Mouse (Mus musculus): ENCODE data around the gene Padi1. TPM values are rescaled to one million over a fixed set of nuclear protein-coding genes. Genes with fewer than 3 reads are reported as not detected.

Gene Padi1
- total RNA-seq, 2 experiments from 2014 or later: not detected

- 0 out of 2 replicates have a peak, but pooled peaks have one; percentile 11 for ATAC-seq (replicated peaks; ENCODE audit: low FRiP score, poor library complexity, severe bottlenecking)
These were observed 18.3 kb downstream of the Padi1 start for GRCm38 (mm10) chr4:140827237-140827636.

- no peak for ATAC-seq (replicated peaks; ENCODE audit: low FRiP score, poor library complexity, severe bottlenecking)
These were observed 19.6 kb downstream of the Padi1 start for GRCm38 (mm10) chr4:140825942-140826341.

- ATAC-seq (replicated peaks; ENCODE audit: low FRiP score, poor library complexity, severe bottlenecking): peak; percentile 48; the same call in 1 of the 2 replicates
These were observed 23.6 kb downstream of the Padi1 start for GRCm38 (mm10) chr4:140821988-140822387.

- no peak for ATAC-seq (replicated peaks; ENCODE audit: low FRiP score, poor library complexity, severe bottlenecking)
These were observed 28.2 kb downstream of the Padi1 start for GRCm38 (mm10) chr4:140817413-140817812.

GRCm38 (mm10) chr4:140815996-140816917 lies 29.3 kb downstream of the Padi1 start:
- ATAC-seq (replicated peaks; ENCODE audit: low FRiP score, poor library complexity, severe bottlenecking): no peak

- ATAC-seq (replicated peaks; ENCODE audit: low FRiP score, poor library complexity, severe bottlenecking): no peak
These were observed 30.1 kb downstream of the Padi1 start for GRCm38 (mm10) chr4:140815496-140815895.

GRCm38 (mm10) chr4:140814241-140815225 lies 31.0 kb downstream of the Padi1 start:
- ATAC-seq (replicated peaks; ENCODE audit: low FRiP score, poor library complexity, severe bottlenecking): peak; percentile 78

GRCm38 (mm10) chr4:140813358-140814185 lies 32.0 kb downstream of the Padi1 start:
- no peak for ATAC-seq (replicated peaks; ENCODE audit: low FRiP score, poor library complexity, severe bottlenecking)

GRCm38 (mm10) chr4:140812609-140813008 lies 33.0 kb downstream of the Padi1 start:
- ATAC-seq (replicated peaks; ENCODE audit: low FRiP score, poor library complexity, severe bottlenecking): no peak

- no peak for ATAC-seq (replicated peaks; ENCODE audit: low FRiP score, poor library complexity, severe bottlenecking)
These were observed 33.4 kb downstream of the Padi1 start for GRCm38 (mm10) chr4:140812191-140812590.

GRCm38 (mm10) chr4:140810458-140811260 lies 34.9 kb downstream of the Padi1 start, which contains the start of gene Padi3:
Gene Padi3 (minus strand): TSS chr4:140810648.
- ATAC-seq (replicated peaks; ENCODE audit: low FRiP score, poor library complexity, severe bottlenecking): no peak

- ATAC-seq (replicated peaks; ENCODE audit: low FRiP score, poor library complexity, severe bottlenecking): no peak
These were observed 36.5 kb downstream of the Padi1 start for GRCm38 (mm10) chr4:140809118-140809517.

GRCm38 (mm10) chr4:140804601-140805000 lies 41.0 kb downstream of the Padi1 start:
- ATAC-seq (replicated peaks; ENCODE audit: low FRiP score, poor library complexity, severe bottlenecking): no peak

GRCm38 (mm10) chr4:140801364-140801763 lies 44.2 kb downstream of the Padi1 start:
- ATAC-seq (replicated peaks; ENCODE audit: low FRiP score, poor library complexity, severe bottlenecking): no peak

- ATAC-seq (replicated peaks; ENCODE audit: low FRiP score, poor library complexity, severe bottlenecking): no peak
These were observed 48.8 kb downstream of the Padi1 start for GRCm38 (mm10) chr4:140796786-140797185.

- no peak for ATAC-seq (replicated peaks; ENCODE audit: low FRiP score, poor library complexity, severe bottlenecking)
These were observed 50.9 kb downstream of the Padi1 start for GRCm38 (mm10) chr4:140794678-140795077.

- no peak for ATAC-seq (replicated peaks; ENCODE audit: low FRiP score, poor library complexity, severe bottlenecking)
These were observed 51.8 kb downstream of the Padi1 start for GRCm38 (mm10) chr4:140793795-140794194.

GRCm38 (mm10) chr4:140792584-140792983 lies 53.0 kb downstream of the Padi1 start:
- no peak for ATAC-seq (replicated peaks; ENCODE audit: low FRiP score, poor library complexity, severe bottlenecking)

GRCm38 (mm10) chr4:140791071-140791470 lies 54.5 kb downstream of the Padi1 start:
- no peak for ATAC-seq (replicated peaks; ENCODE audit: low FRiP score, poor library complexity, severe bottlenecking)

Measured in erythroblast, adult 5-6 weeks (primary cell).